Mouse (Mus musculus) hindbrain, embryonic 16.5 days (tissue): Measurements from ENCODE around the gene H6pd. TPM values are rescaled to one million over a fixed set of nuclear protein-coding genes. Genes with fewer than 3 reads are reported as not detected.

Experiments
- ATAC-seq: fragments of 200-750 bp; cut with Nextera tagmentation; 2 replicates; pipeline ENCODE4 v1.8.0; 2017; ENCODE audit warnings: moderate TSS enrichment, moderate library complexity
- H3K27ac ChIP-seq: fragments of 300-500 bp; sonication (generic); 2 replicates; pipeline ENCODE4 v1.5.1; 2014; ENCODE audit warnings: low read depth, mild to moderate bottlenecking, control low read depth, low read length, moderate library complexity
- H3K27me3 ChIP-seq: fragments of 300-500 bp; sonication (generic); replicated peaks from 2 replicates; pipeline ENCODE4 v1.6.1; 2014; ENCODE audit warnings: low read length; ENCODE audit not compliant: control insufficient read depth, insufficient read depth
- H3K36me3 ChIP-seq: fragments of 300-500 bp; sonication (generic); 2 replicates; pipeline ENCODE4 v1.6.1; 2014; ENCODE audit warnings: mild to moderate bottlenecking, low read length, moderate library complexity, mixed read lengths; ENCODE audit not compliant: control insufficient read depth, insufficient read depth
- H3K4me1 ChIP-seq: fragments of 300-500 bp; sonication (generic); 2 replicates; pipeline ENCODE4 v1.6.1; 2014; ENCODE audit warnings: low read depth, low read length; ENCODE audit not compliant: control insufficient read depth, insufficient read depth
- H3K4me2 ChIP-seq: fragments of 300-500 bp; sonication (generic); 2 replicates; pipeline ENCODE4 v1.6.1; 2014; ENCODE audit warnings: mild to moderate bottlenecking, low read length, control low read depth, moderate library complexity
- H3K4me3 ChIP-seq: fragments of 300-500 bp; sonication (generic); 2 replicates; pipeline ENCODE4 v1.5.1; 2014; ENCODE audit warnings: mild to moderate bottlenecking, low read length, control low read depth, moderate library complexity
- H3K9ac ChIP-seq: fragments of 300-500 bp; sonication (generic); 2 replicates; pipeline ENCODE4 v1.6.1; 2014; ENCODE audit warnings: low read depth, mild to moderate bottlenecking, control low read depth, low read length, moderate library complexity
- H3K9me3 ChIP-seq: fragments of 300-500 bp; sonication (generic); 2 replicates; pipeline ENCODE4 v1.6.1; 2014; ENCODE audit warnings: mild to moderate bottlenecking, low read length, moderate library complexity; ENCODE audit not compliant: control insufficient read depth
- WGBS: fragments of 180-500 bp; shearing (Covaris S2); extraction: QIAGEN DNeasy Blood & Tissue Kit; methylation state at CpG from one replicate; pipeline ENCODE4 v1.1.7; 2014; 5-methylcytosine and 5-hydroxymethylcytosine counted together
- polyA plus RNA-seq: library from polyadenylated mRNA; unstranded; fragments of >200 nt; fragmentation: Nextera tagmentation; extraction: Ambion mirVana; gene quantifications from 2 replicates; pipeline ENCODE4 v1.2.1, GENCODE M21; 2015

The H6pd gene
- polyA plus RNA-seq, 1 experiment from 2014 or later = 2.9 TPM

DNA sequence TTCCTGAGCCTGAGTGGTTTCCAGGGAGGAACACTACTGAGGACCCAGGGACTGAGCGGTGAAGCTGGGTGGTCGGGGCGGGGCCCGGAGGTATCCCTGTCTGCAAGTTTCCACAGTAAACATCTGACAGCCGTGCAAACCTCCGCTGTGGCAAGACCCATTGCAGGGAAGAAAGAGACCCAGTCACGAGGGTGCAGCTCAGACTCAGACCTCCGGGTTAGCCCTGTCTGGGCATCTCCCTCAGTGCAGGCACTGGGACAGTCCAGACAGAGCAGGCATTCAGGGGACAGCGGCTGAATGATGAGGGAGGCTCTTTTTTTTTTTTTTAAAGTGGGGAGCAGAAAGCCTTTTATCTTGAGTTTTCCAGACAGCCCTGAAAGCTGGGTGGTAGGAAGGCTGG, 63.6 kb downstream of the H6pd start:
- Histone ChIP-seq H3K9ac (no peak overlapping the region), H3K4me3 (no peak overlapping the region), H3K36me3 (no peaks in the 10 kb centered on the region), H3K4me1 (peaks cover 20% of the 10 kb centered on the region), H3K9me3 (no peaks in the 10 kb centered on the region), H3K27me3 (no peaks in the 10 kb centered on the region; the same call in 1 of the 2 replicates), H3K27ac (no peak overlapping the region), H3K4me2 (no peak overlapping the region)
- WGBS = 41% methylated on average over 9 of the region's 9 CpGs
- no peak for ATAC-seq

DNA sequence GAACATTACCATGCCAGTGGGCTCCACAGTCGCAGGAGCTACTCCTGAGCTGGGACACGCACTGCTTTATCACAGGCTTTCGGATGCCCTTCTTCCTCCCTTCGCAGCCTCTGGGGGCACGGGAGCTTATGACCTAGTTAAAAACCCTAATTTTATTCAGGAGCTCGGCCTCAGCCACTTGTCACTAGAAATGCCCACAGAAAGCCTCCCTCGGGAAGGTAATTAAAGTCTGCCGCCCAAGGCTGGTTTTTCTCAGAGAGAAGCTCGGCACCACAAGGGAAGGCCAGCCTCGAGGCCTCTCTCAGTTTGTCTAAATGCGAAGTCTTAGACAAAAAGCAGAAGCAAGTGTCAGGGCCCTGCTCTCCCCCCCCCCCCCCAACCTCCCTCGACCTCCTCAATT, 64.6 kb downstream of the H6pd start:
- no peaks in the 10 kb centered on the region; the same call in 1 of the 2 replicates for H3K27me3 ChIP-seq
- no peaks in the 10 kb centered on the region for H3K36me3 ChIP-seq
- ATAC-seq = no peak
- no peak overlapping the region for H3K9ac ChIP-seq
- H3K4me2 ChIP-seq = no peak overlapping the region
- no peaks in the 10 kb centered on the region for H3K9me3 ChIP-seq
- WGBS = 43% methylated on average over 12 of the region's 12 CpGs
- peaks cover 20% of the 10 kb centered on the region for H3K4me1 ChIP-seq
- no peak overlapping the region for H3K27ac ChIP-seq
- no peak overlapping the region for H3K4me3 ChIP-seq

DNA sequence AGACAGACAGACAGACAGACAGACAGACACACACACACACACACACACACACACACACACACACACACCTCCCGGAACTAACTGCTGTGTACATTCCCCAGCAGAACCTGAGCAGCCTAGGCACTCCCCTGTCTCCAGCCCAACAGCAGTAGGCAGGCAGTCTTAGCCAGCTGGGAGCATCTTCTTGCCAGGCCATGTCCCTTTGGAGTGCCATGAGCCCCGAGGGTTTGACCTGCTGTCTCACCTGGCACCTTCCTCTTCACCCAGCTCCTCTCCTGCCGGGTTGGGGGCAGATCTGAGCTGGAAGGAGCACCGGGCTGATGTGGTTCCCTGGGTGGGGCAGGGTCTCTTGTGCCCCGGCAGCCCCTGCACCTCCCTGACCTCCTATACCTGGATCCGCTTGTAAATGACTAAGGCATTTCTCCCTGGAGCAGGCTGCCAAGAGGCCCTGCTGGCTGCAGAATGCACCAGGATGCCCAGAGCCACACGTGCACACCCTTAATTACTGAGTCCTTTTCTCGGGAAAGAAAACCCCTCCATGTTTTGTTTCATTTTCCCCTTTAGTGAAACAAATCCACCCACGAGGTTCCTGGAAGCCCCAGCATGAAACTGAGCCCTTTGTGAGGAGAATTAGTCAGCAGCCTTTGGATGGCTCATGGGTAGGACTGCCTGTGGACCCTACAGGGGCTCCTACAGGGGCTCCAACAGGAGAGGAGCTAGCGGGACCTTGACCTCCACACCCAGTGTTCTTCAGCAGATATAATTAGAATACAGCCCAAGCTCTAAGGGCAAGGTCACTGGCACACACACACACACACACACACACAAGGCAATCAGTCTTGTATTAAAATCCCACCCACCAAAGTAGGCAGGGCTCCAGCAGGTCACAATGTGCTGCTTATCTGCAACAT, 65.7 kb downstream of the H6pd start:
- H3K4me1 ChIP-seq = peaks cover 20% of the 10 kb centered on the region
- H3K4me3 ChIP-seq = no peak overlapping the region
- H3K4me2 ChIP-seq = no peak overlapping the region
- no peaks in the 10 kb centered on the region for H3K9me3 ChIP-seq
- H3K36me3 ChIP-seq = no peaks in the 10 kb centered on the region
- ATAC-seq = no peak
- 51% methylated on average over 10 of the region's 10 CpGs for WGBS
- no peak overlapping the region for H3K27ac ChIP-seq
- H3K9ac ChIP-seq = no peak overlapping the region
- no peaks in the 10 kb centered on the region; the same call in 1 of the 2 replicates for H3K27me3 ChIP-seq

DNA sequence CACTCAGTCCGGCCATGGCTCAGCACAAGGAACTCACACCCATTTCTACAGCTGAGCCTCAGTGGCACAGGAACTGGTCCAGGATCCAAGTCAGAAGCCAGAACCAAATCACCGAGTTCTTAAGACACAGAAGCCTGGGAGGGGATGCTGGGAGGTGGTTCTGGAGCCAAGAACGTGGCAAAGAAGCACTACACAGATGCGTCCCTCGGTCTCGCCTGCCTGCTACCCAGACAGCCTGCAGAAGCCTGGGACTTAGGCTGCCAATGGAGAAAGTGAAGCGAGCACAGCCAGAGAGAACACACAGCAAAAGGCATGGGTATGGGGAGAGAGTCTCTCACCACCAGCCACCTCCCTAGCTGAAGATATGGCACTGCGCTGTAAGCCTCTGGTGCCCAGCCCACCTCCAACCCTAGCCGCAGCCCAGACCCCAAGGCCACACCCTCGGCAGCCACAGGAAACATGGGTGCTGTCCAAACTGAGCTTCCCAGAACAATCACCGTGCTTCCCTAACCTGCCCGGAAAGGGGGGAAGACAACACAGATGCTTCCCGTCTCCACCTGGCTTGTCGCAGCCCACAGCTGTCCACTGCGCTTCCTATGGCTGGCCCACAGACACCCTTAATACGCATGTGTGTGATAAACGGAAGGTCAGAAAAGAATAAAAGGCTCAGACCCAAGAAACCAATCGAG, 67.6 kb downstream of the H6pd start:
- 81% methylated on average over 18 of the region's 18 CpGs for WGBS

DNA sequence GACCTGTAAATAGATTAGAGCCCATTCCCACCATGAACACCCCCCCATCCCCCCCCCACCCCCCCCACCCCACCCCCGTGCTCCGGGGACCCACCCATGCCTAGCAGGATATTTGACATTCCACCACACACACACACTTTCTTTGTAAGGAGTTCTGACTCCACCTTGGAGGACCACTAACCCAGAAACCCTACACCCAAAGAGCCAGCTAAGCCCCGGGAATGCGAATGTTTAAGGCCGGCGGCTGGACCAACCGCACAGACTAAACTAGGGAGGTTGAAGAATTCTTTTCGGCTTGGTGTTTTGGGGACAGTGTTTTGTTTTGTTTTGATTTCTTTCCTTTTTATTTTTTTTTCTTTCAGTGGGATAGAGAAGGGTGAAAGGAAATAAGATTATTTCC, 70.1 kb downstream of the H6pd start:
- H3K4me3 ChIP-seq = no peak overlapping the region
- no peaks in the 10 kb centered on the region for H3K9me3 ChIP-seq
- no peaks in the 10 kb centered on the region for H3K36me3 ChIP-seq
- WGBS = 74% methylated on average over 7 of the region's 8 CpGs
- no peak for ATAC-seq
- peaks cover 7% of the 10 kb centered on the region; the same call in 1 of the 2 replicates for H3K4me1 ChIP-seq
- no peak overlapping the region for H3K9ac ChIP-seq
- no peak overlapping the region for H3K4me2 ChIP-seq
- H3K27me3 ChIP-seq = no peaks in the 10 kb centered on the region
- no peak overlapping the region for H3K27ac ChIP-seq

More for the DNA sequence above, 67.6 kb downstream of the H6pd start:
- Histone ChIP-seq H3K9ac (no peak overlapping the region), H3K27me3 (no peaks in the 10 kb centered on the region), H3K4me2 (no peak overlapping the region), H3K36me3 (no peaks in the 10 kb centered on the region), H3K4me3 (no peak overlapping the region), H3K9me3 (no peaks in the 10 kb centered on the region), H3K27ac (no peak overlapping the region), H3K4me1 (peaks cover 18% of the 10 kb centered on the region)
- no peak for ATAC-seq

DNA sequence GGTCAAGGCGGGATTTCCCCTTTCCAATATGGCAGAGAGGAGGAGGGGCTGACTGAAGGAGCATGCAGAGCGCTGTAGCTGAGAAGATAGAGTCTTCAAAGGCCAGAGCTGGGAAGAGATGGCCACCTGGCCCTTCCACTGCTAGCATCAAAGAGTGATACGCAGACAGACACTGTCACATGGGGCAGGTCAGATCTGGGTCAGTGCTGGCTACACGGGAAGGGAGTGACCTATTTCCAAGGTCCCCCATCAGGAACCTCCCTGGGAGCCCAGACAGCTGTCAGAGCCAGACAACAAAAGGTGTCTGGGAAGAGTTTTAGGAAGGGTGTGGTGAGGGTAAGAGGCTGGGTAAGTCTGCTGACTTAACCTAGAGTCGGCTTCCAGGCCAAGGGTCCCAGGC, 71.9 kb downstream of the H6pd start:
- Histone ChIP-seq H3K4me1 (no peaks in the 10 kb centered on the region), H3K4me2 (no peak overlapping the region), H3K36me3 (no peaks in the 10 kb centered on the region), H3K9ac (no peak overlapping the region), H3K4me3 (no peak overlapping the region), H3K27ac (no peak overlapping the region), H3K27me3 (no peaks in the 10 kb centered on the region), H3K9me3 (no peaks in the 10 kb centered on the region)
- ATAC-seq = no peak
- WGBS = 61% methylated on average over 5 of the region's 5 CpGs

DNA sequence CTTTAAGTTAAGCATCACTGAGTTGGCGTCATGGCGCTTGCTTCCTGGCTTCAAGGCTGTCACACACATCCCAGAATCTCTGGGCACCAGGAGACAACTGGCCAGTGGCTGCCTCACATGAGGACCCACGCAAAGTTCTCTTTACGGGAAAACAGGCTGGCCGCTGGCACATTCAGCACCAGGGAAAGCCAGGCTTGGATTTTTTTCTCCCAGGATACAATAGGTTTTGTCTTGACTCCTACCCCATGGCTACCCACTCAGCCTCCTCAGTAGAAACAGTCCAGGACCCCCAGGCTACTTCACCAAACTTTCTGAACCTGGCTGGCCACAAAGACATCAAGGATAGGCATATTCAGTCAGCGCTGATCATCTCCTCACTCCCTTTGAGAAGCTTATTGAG, 73.4 kb downstream of the H6pd start:
- ATAC-seq = no peak
- H3K9ac ChIP-seq = no peak overlapping the region

DNA sequence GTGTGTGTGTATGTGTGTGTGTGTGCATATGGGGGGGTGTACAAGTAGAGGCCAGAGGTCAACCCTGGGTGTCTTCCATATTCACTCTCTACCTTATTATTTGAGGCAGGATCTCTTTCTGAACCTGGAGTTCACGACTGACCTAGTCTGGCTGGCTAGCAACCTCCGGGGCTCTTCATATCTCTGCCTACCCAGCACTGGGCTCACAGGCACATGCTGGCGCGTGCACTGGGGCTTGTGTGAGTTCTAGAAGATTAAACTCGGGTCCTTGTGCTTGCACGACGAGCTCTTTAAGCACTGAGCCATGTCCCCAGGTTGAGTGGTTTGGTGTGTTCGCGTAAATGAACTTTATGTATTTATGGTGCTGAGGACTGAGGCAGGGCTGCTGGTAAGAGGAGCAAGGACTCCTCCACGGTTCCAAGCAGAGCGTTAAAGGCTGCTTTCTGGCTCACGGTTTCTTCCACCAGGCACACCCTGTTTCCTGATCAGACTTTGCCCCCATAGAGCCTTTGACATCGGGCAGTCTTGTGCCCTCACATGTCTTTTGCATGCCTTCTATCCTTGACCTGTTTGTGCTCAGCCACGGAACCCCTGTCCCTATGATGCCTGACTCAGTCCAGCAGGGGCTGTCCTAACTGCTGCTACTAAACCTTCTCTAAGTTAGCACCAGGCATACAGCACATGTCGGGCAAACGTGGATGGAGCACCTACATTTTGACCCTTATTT, 75.1 kb downstream of the H6pd start:
- Histone ChIP-seq H3K9me3 (no peaks in the 10 kb centered on the region), H3K4me3 (no peak overlapping the region), H3K4me1 (no peaks in the 10 kb centered on the region), H3K36me3 (no peaks in the 10 kb centered on the region), H3K27me3 (no peaks in the 10 kb centered on the region), H3K4me2 (no peak overlapping the region), H3K27ac (no peak overlapping the region), H3K9ac (no peak overlapping the region)
- ATAC-seq = no peak
- WGBS = 91% methylated on average over 16 of the region's 16 CpGs

More for the DNA sequence above, 73.4 kb downstream of the H6pd start:
- Histone ChIP-seq H3K4me2 (no peak overlapping the region), H3K4me3 (no peak overlapping the region), H3K27me3 (no peaks in the 10 kb centered on the region), H3K36me3 (no peaks in the 10 kb centered on the region), H3K4me1 (no peaks in the 10 kb centered on the region), H3K27ac (no peak overlapping the region), H3K9me3 (no peaks in the 10 kb centered on the region)
- 87% methylated on average over 6 of the region's 6 CpGs for WGBS

DNA sequence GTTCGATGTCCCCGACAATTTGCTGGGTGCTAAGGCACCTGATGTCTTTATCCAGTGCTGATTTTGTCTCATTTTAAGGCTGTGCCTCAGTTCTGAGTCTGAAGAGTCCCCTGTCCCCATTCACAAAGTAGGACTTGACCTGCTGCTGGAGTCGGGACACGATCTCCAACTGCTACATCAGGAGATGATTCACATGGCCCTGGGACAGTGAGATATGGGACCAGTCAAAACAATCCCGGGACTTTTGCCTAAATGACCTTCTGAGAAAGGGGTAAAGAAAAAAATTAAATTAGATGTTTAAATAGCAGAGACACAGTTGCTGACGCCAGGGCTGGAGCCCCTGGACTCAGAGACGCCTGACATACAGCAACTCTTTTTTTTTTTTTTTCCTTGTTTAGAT, 75.8 kb downstream of the H6pd start:
- H3K36me3 ChIP-seq = no peaks in the 10 kb centered on the region
- H3K9ac ChIP-seq = no peak overlapping the region
- no peaks in the 10 kb centered on the region for H3K27me3 ChIP-seq
- no peak overlapping the region for H3K4me3 ChIP-seq
- no peak overlapping the region for H3K4me2 ChIP-seq
- no peaks in the 10 kb centered on the region for H3K4me1 ChIP-seq
- H3K27ac ChIP-seq = no peak overlapping the region
- no peaks in the 10 kb centered on the region for H3K9me3 ChIP-seq
- 91% methylated on average over 7 of the region's 7 CpGs for WGBS
- ATAC-seq = no peak
